Mouse (Mus musculus): Measurements from ENCODE around the gene Sh3rf1.

Gene Sh3rf1

DNA sequence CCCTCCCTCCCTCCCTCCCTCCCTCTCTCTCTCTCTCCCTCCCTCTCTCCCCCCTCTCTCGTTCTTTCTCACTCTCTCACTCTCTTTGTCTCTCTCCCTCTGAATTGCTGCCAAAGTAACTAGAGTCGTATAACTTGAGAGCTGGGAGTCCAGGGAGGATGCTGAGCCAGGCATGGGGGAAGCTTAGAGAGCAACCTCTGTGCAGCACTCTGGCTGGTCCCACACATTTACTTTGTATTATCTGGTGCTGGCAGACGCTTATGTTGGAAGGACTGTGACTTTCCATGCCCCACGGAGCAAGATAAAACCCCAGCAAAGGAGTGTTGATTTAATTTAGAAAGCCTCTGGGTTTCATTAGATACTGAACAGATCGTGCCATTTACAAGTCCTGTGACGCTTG lies 196.5 kb downstream of the Sh3rf1 start:
- in situ Hi-C loops (cut with MboI, MseI), result no loop called here

DNA sequence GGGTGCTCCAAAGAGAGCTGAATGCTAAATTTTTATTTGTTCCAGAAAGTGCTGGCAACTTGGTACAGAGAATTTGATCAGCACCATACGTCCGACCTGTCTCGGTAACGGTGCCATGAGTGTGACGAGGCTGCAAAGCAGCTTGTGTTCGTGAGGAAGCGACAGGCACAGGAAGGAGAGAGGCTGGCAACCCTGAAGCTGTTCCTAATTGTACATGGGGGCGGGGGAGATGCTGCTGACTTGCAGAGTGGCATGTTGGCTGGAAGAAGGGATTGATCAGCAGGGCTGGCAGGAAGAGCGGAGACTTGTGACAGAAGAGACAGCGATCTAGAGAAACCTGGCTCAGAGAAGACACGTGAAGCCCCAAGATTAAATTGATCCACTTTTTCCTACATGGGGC lies 197.9 kb downstream of the Sh3rf1 start:
- in situ Hi-C loops (cut with MboI, MseI), result no loop called here

DNA sequence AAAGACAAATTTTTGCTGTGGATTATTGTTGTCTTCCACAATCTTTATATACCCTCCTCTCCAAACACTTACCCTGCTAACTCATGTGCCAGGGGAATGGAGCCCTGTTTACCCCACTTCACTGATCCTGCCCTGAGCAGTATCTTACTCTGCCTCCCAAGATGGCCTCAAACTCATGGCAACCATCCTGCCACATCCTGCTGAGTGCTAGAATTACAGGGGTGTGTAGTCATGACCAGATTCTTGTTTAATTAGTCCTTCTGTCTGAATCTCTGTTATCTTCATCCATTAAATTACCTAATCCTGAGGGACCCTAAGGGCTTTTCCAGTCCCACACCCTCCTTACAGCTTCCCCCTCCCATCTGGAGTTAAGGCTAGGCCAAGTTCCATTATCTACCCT lies 201.5 kb downstream of the Sh3rf1 start:
- in situ Hi-C loops (cut with MboI, MseI), result no loop called here

DNA sequence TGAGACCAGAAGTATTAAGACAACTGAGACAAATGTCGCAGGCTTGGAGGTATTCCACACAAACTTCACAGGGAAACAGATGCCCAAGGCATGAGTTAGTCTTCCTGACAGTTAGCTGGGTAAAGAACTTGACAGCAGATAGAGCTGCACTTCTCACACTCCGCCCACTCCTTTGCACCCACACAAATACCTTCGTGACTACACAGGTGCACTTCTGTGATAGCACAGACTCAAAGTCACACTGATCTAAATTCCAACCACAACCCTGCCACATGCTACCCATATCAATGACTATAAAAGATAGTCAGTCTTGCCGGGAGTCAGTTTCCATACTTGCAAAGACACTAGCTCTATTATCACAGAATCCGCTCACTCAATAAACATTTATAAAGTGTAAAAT lies 202.4 kb downstream of the Sh3rf1 start:
- in situ Hi-C loops (cut with MboI, MseI), result no loop called here

DNA sequence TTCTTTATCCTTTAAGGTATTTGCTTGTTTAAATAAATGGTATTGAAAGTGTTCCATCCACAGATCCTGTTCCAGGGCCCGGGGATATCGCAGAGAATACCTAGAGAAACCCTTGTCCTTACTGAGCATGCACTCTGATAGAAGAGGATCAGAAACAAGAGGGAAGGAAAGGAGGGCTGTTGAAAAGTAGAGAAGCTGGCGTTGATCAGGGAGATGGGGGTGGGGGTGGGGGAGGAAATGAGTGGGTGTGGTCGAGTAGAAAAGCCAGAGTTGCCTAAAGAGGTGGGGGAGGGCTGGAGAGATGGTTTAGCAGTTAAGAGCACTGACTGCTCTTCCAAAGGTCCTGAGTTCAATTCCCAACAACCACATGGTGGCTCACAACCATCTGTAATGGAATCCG lies 203.0 kb downstream of the Sh3rf1 start:
- in situ Hi-C loops (cut with MboI, MseI), result no loop called here

DNA sequence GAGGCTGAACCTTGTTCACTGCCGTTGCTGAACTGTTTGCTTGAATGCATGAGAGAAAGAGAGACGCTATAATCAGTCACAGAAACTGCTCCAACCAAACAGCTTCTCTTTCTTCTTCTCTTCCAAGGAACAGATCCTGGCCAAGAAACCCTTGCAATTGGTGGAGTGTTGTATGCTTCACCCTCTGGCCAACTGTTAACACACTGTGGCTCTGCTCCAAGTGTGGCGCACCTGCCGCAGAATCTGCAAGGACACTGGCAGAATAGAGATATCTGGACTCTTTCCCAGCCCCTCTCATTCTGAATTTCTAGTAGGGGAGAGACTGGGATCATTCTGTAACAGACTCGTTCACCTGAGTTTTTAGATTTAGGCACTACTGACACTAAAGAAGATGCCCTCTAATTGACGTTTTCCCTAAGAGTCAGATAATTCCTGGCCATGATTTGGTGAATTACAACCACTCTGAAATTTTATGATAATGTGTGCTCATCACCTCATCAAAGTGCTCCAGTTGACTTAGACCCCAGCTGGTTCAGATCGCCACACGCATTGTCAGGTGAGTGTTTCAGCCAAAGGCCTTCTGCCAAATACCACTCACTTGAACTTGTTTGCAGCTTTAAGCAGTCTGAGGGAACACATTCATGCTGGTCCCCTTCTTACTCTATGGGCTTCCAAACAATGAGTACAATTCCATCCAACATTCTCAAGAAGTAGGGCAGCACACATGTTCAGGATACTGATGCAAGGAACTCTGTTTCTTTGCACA lies 204.4 kb downstream of the Sh3rf1 start:
- in situ Hi-C loops (cut with MboI, MseI), result no loop called here

DNA sequence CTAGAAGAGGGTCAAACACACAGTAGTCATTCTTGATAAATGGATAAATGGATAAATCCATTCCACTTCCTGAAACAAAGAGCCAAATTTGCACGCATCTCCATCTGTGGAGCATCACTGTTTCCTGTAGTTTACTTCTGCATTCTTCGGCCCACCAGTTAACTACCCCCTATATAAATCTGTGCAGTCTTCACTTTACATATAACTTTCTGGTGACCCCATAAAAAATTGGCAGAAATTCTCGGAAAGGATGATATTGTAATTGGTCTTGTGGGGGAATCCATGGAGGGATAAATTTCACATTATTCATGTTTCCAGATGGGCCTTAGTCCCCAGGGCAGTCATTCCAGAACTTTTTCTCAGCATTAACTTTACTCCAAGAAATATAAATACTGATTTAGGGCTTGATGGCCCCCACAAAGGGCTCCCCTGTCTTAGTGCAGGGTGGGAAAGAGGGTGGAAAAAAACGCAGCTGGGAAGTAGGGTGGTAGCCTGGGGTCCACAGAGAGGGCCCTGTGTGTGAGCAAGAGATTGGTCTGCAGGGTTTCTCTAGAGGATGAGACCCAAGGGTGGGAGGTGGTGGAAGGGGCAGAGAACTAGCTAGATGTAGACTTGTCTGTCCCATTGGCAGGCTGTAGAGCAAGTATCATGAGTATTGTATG lies 205.3 kb downstream of the Sh3rf1 start:
- in situ Hi-C loops (cut with MboI, MseI), result no loop called here

DNA sequence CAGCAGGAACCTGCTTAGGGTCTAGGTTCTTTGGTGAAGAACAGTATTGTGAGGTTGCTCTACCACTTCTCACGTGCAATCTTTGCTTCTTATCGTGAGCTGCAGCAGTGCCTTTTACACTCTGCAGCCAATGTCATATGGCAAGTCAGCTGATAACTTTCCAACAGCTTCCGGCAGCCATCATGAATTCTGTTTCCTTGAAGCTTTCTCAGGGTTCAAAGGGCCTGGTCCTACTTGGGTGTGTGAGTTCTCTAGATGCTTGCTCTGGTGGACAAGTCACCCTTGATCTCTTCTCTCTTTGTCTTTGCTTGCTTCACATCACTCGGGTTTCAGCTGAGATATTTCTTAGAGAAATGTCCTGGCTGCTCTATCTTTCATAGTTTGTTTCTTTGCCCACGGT lies 211.8 kb downstream of the Sh3rf1 start:
- in situ Hi-C loops (cut with MboI, MseI), result no loop called here

DNA sequence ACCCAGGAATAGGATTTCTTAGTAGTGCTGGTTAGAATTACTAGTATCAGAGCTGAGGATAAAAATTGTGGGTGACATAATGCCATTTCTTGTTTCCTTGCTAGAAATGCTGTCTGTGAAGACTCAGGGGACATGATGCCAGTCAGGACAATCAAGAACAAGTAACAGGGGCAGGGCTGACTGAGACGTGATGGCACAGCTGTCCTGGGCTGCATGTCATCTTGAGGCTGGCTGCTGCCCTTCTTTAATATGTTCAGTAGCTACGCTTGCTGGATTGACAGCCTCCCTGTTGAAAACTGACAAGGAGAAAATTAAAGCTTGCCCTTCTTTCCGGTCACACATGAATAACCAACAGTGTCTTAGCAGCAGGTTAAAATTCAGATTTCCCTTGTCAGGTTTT lies 212.5 kb downstream of the Sh3rf1 start:
- in situ Hi-C loops (cut with MboI, MseI), result no loop called here

DNA sequence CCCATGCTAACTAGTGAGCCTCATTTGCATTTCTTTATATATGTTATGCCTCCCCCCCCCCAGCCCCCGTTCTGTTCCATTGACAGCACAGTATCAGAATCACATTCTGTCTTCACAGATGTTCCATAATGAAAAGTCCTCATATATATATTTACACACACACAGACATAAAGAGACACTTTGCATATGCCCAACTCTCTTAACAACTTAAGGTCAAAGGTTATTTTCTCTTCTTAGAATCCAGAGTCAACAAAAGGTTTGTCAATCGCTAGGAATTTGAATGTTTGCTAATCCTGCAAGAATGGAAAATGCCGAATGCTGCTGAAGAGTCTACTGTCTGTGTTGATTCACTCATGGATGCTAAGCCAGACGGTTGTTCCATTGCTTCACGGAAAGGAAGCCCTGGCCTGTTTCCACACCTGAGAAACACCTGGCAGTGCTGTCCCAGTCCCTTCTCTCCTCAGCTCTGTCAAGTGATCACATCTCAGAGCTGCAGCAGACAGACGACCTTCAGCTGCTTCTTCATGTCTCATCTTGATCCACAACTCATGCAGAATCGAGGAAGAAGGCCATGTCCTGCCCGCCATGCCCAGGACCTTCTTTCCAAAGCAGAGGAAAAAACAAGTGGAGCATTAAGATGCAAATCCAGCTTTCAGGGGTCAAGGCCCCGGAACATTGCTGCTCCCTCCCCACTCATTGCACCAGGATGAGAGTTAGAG lies 213.1 kb downstream of the Sh3rf1 start:
- in situ Hi-C loops (cut with MboI, MseI), result no loop called here

DNA sequence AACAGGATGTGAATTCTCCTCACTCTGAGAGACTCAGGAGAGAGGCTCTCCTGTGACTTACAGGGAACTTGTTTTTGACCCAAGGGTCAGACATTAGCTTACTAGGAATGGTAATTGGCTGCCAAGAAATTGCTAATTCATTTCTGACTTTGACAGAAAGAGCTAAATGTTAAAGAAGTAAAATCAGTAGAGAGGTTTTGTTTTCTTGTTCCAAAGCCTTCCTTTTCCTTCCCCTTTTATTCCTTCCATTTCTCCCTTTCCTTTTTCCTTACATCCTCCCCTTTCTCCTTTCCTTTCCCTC lies 213.6 kb downstream of the Sh3rf1 start:
- in situ Hi-C loops (cut with MboI, MseI), result no loop called here

DNA sequence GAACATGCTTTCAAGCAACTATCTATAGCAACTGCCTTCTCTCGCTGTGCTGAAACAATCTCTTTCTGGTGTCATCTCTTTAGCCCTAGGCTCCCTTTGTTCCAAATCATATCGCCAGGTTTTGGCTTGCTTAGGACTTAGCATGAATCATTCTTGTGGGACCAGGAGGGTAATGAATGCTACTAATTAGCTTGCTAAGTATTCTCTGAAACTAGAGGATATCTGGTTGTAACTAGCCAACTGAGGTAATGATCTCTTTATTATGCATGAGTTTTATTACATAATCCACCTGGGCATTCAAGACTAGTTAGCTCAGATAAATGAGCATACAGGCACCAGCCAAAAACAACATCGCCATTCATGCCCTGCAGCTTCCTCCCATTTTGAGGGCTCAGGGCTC lies 219.3 kb downstream of the Sh3rf1 start:
- in situ Hi-C loops (cut with MboI, MseI), result no loop called here

DNA sequence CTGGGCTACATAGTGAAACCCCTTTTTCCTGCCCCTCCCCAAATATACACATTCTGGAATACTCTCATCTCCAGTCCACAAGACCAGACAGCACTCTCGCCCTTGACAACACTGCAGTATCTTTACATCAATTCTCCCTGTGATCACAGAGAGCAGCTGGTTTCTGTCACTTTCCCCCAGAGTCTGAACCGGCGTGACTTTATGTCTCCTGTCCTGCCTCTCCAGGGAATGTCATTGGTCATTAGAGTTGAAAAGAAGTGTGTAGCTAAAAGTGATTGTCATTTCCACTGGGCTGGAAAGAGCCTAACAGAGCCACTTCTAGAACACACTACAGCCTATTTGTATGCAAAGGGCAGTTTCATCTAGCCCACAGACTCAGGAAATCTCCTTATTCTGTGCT lies 220.7 kb downstream of the Sh3rf1 start:
- in situ Hi-C loops (cut with MboI, MseI), result no loop called here

Measured in T-helper 2 cell (primary cell).